ENCODE assay signal across 17 mouse cellular contexts in the genomic region with DNA sequence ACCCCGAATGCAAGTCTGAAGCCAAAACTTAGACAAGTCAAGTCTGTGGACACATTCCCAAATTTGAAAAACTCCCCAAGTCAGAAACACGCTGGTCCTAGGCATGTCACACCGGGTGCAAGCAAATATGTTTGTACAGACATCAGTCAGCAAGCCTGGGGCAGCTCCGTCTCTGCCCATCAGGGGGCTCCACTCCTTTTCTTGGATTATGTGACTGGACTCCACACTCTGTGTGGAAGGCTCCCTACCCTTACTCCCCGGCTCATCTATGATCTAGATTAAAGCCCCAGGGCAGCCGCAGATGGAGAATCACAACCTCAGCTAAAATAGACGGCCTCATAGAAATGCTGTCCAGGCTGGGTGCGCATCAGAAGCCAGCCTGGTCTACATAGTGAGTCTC. TPM values are rescaled to one million over a fixed set of nuclear protein-coding genes. Genes with fewer than 3 reads are reported as not detected.
DNase-seq lines count a peak whose midpoint lies in the region; TF ChIP-seq lines count a peak whose summit lies in the region.
"Had no signal": no experiment of that assay in that cellular context is flagged by ENCODE, and none has a peak within 500 bp of the region (broad histone marks: within the 10 kb centered on the region; RNA-seq: fewer than 3 reads in every experiment).

No protein-coding gene starts in this region.

- DNase-seq in left cerebral cortex, adult 2 months (ENCODE audit: extremely low spot score in 1 of 2, low spot score in 2 of 2), result no peak
- no peak for DNase-seq in left cerebral cortex, adult 8-10 months (ENCODE audit: low spot score in 2 of 2)
- DNase-seq in 3T3-L1 (ENCODE audit: low read depth, low spot score) (peak; percentile 36), 416B (ENCODE audit: low read depth) (peak; percentile 33), R1 (ENCODE audit: low read depth, low spot score) (peak; percentile 88)
- no peak for DNase-seq in testis, postnatal 14 days (ENCODE audit: low spot score)
- no peak for DNase-seq in spleen, postnatal 10 days (ENCODE audit: low spot score in 2 of 2)
- DNase-seq: adrenal gland, postnatal 36 days; heart, postnatal 4 days; kidney, postnatal 10 days; left cerebral cortex, postnatal 4 days; thymus, postnatal 14 days had no signal

- H3K4me3 ChIP-seq in left cerebral cortex, adult 2 months, result no peak overlapping the region
- H3K4me3 ChIP-seq: forebrain, embryonic 15.5 days; heart, embryonic 12.5 days; lung, embryonic 15.5 days; megakaryocyte, embryonic 14.5 days; neural tube, embryonic 12.5 days had no signal

- no peak overlapping the region for H3K27ac ChIP-seq in left cerebral cortex, adult 2 months
- H3K27ac ChIP-seq: forebrain, embryonic 15.5 days; lung, embryonic 15.5 days; neural tube, embryonic 12.5 days had no signal

- peak; percentile 43 for TF ChIP-seq CTCF in left cerebral cortex, adult 2 months (IDR thresholded peaks at IDR 0.05)

- intact Hi-C loops in left cerebral cortex, adult 2 months (cut with DNase I), result loop anchor here (10.0 kb wide), 1 partner anchor 929 kb away; no protein-coding TSS in a partner anchor

RNA-seq across cellular contexts. Expression of a gene that starts 32.2 kb away (rescaled TPM):
- total RNA-seq in left cerebral cortex, adult 2 months (2021), result 10 to 100 TPM; 25.3 to 26.0 TPM
- 10 to 100 TPM; 21.6 to 23.3 (median 22.5) TPM for total RNA-seq in left cerebral cortex, adult 8-10 months (2022)

RNA-seq across cellular contexts. Expression of a gene that starts 47.3 kb away (rescaled TPM):
- 10 to 100 TPM; 18.1 to 24.9 TPM for total RNA-seq in left cerebral cortex, adult 2 months (2021)
- total RNA-seq in left cerebral cortex, adult 8-10 months (2022), result 10 to 100 TPM; 18.4 to 23.7 (median 19.1) TPM

Comparison
In these comparisons a context has a peak if more than half of its experiments do, and no peak if none do; other contexts are left out.
1. DNase-seq: peak in 3T3-L1 (single experiment), 416B (single experiment) and R1 (single experiment); none in left cerebral cortex, adult 2 months (0 of 2), left cerebral cortex, adult 8-10 months (0 of 2), testis, postnatal 14 days (single experiment) and spleen, postnatal 10 days (0 of 2).